Mouse (Mus musculus) myocyte (in vitro differentiated cells): ENCODE data around the gene Esrrg. TPM values are rescaled to one million over a fixed set of nuclear protein-coding genes. Genes with fewer than 3 reads are reported as not detected.

Experiments
- H3K27me3 ChIP-seq: one replicate; pipeline ENCODE4 v1.6.1; 2011; ENCODE audit not compliant: control insufficient read depth, insufficient read depth, insufficient read length
- H3K36me3 ChIP-seq: one replicate; pipeline ENCODE4 v1.6.1; 2011; ENCODE audit not compliant: control insufficient read depth, insufficient read depth
- H3K4me2 ChIP-seq: one replicate; pipeline ENCODE4 v1.6.1; 2011; ENCODE audit warnings: low read depth, control low read depth
- H3K4me3 ChIP-seq: one replicate; pipeline ENCODE4 v1.5.1; 2011; ENCODE audit warnings: mild to moderate bottlenecking, control low read depth, moderate library complexity
- H3K79me2 ChIP-seq: one replicate; pipeline ENCODE4 v1.6.1; 2011; ENCODE audit not compliant: control insufficient read depth, insufficient read depth
- H3ac ChIP-seq: one replicate; pipeline ENCODE4 v1.6.1; 2011; ENCODE audit not compliant: control insufficient read depth, insufficient read length
- CEBPB ChIP-seq: IDR thresholded peaks from 2 replicates; pipeline ENCODE4 v1.6.1; 2011; ENCODE audit warnings: mild to moderate bottlenecking, moderate library complexity; ENCODE audit not compliant: poor library complexity, insufficient read depth, severe bottlenecking
- E2F4 ChIP-seq: IDR thresholded peaks from one replicate; pipeline ENCODE4 v1.6.1; 2011; ENCODE audit warnings: mild to moderate bottlenecking, control low read depth, moderate library complexity; ENCODE audit not compliant: insufficient read depth
- MAX ChIP-seq: IDR thresholded peaks from one replicate; pipeline ENCODE4 v1.6.1; 2011; ENCODE audit warnings: low read depth, mild to moderate bottlenecking, control low read depth
- MYOD1 ChIP-seq, 3 experiments: IDR thresholded peaks; one replicate each; pipeline ENCODE4 v1.6.1; 2011; ENCODE audit warnings: control low read depth in 2 of 3, low read depth in 2 of 3, mild to moderate bottlenecking in 2 of 3, moderate library complexity in 1 of 3; ENCODE audit not compliant: insufficient read length in 2 of 3, control insufficient read depth in 1 of 3
- MYOG ChIP-seq, 3 experiments: IDR thresholded peaks; one replicate each; pipeline ENCODE4 v1.6.1; 2011; ENCODE audit warnings: control low read depth in 2 of 3, low read depth in 2 of 3, mild to moderate bottlenecking in 2 of 3; ENCODE audit not compliant: insufficient read length in 2 of 3, control insufficient read depth in 1 of 3, insufficient read depth in 1 of 3
- POLR2A ChIP-seq: IDR thresholded peaks from one replicate; pipeline ENCODE4 v1.6.1; 2011; ENCODE audit warnings: low read depth, mild to moderate bottlenecking, control low read depth, moderate library complexity; ENCODE audit not compliant: insufficient read length
- POLR2AphosphoS2 ChIP-seq: IDR thresholded peaks from one replicate; pipeline ENCODE4 v1.6.1; 2011; ENCODE audit warnings: low read depth, control low read depth; ENCODE audit not compliant: insufficient read length
- REST ChIP-seq: IDR thresholded peaks from one replicate; pipeline ENCODE4 v1.6.1; 2011; ENCODE audit warnings: mild to moderate bottlenecking, control low read depth, moderate library complexity; ENCODE audit not compliant: insufficient read depth, insufficient read length
- SRF ChIP-seq: IDR thresholded peaks from one replicate; pipeline ENCODE4 v1.6.1; 2011; ENCODE audit warnings: low read depth; ENCODE audit not compliant: control insufficient read depth, insufficient read length
- TCF12 ChIP-seq: IDR thresholded peaks from one replicate; pipeline ENCODE4 v1.6.1; 2011; ENCODE audit warnings: mild to moderate bottlenecking, control low read depth; ENCODE audit not compliant: poor library complexity, insufficient read depth, severe bottlenecking
- TCF3 ChIP-seq: IDR thresholded peaks from one replicate; pipeline ENCODE4 v1.6.1; 2011; ENCODE audit warnings: low read depth, control low read depth; ENCODE audit not compliant: insufficient read length
- USF1 ChIP-seq: IDR thresholded peaks from one replicate; pipeline ENCODE4 v1.6.1; 2011; ENCODE audit warnings: low read depth, mild to moderate bottlenecking, control low read depth, moderate library complexity
- polyA plus RNA-seq: library from polyadenylated mRNA; unstranded; fragments of >200 nt; fragmentation: generic; extraction: Trizol; gene quantifications from one replicate; pipeline ENCODE4 v1.2.1, GENCODE M21; 2012; ENCODE audit warnings: missing spikeins

The Esrrg gene
- polyA plus RNA-seq, result 0.20 TPM

DNA sequence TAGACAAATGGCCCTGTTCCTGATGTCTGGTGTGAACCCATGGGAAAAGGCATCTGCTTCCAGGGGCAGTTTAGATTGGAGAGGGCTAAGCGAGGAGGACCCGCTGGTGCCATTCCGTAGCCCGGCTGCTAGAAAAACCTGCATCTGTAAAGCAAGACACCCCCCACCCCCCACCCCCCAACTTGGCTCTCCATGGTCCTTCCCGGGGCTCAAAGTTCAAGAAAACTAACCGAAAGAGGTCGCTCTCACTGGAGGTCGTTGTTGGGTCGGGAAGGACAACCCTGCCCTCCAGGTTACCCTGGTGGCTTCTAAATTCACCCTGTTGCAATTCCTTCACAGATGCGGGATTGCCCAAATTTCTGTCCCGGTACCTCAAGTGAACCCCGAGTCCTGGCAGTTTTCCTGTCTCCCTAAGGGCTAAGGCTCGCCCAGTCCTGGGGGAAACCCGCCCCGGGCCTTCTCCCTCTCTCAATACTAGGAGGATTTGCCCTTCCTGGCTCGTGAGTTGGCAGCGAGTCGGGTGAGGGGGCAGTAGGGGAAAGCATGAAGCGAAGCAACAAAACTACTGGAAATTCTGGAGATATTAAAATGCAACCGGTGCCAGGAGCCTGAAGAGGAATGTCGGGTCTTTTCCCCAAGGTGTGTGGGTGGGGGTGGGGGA lies at the start of gene Esrrg:
Esrrg (plus strand) TSS at position 531 of the 661 bp plus-strand sequence.
- Histone ChIP-seq H3K27me3 (no peaks in the 10 kb centered on the region), H3K36me3 (no peaks in the 10 kb centered on the region), H3K79me2 (no peaks in the 10 kb centered on the region), H3K4me3 (no peak within 1 kb of the TSS), H3K4me2 (no peak within 1 kb of the TSS), H3ac (no peak within 1 kb of the TSS)
- no peak for TF ChIP-seq USF1
- no peak for TF ChIP-seq SRF
- no peak for TF ChIP-seq POLR2A
- no peak for TF ChIP-seq TCF3
- TF ChIP-seq REST, result no peak
- no peak for TF ChIP-seq MAX
- no peak for TF ChIP-seq POLR2AphosphoS2
- TF ChIP-seq CEBPB, result no peak
- TF ChIP-seq TCF12, result no peak
- no peak for TF ChIP-seq E2F4
- TF ChIP-seq MYOD1 (IDR thresholded peaks at IDR 0.05; ENCODE audit: control insufficient read depth in 1 of 3, insufficient read length in 2 of 3, low read depth in 2 of 3), result no peak
- TF ChIP-seq MYOG (IDR thresholded peaks at IDR 0.05; ENCODE audit: control insufficient read depth in 1 of 3, insufficient read depth in 1 of 3, insufficient read length in 2 of 3, low read depth in 2 of 3), result no peak

- Histone ChIP-seq H3K4me2 (no peak overlapping the region), H3ac (no peak overlapping the region), H3K27me3 (no peaks in the 10 kb centered on the region), H3K4me3 (no peak overlapping the region), H3K79me2 (no peaks in the 10 kb centered on the region), H3K36me3 (no peaks in the 10 kb centered on the region)
- TF ChIP-seq USF1 (no peak), MYOG (IDR thresholded peaks at IDR 0.05; ENCODE audit: control insufficient read depth in 1 of 3, insufficient read depth in 1 of 3, insufficient read length in 2 of 3, low read depth in 2 of 3) (no peak), SRF (no peak), REST (no peak), CEBPB (no peak), E2F4 (no peak), TCF3 (no peak)
These were observed 24.6 kb upstream of the Esrrg start for GRCm38 (mm10) chr1:187583982-187584381.

DNA sequence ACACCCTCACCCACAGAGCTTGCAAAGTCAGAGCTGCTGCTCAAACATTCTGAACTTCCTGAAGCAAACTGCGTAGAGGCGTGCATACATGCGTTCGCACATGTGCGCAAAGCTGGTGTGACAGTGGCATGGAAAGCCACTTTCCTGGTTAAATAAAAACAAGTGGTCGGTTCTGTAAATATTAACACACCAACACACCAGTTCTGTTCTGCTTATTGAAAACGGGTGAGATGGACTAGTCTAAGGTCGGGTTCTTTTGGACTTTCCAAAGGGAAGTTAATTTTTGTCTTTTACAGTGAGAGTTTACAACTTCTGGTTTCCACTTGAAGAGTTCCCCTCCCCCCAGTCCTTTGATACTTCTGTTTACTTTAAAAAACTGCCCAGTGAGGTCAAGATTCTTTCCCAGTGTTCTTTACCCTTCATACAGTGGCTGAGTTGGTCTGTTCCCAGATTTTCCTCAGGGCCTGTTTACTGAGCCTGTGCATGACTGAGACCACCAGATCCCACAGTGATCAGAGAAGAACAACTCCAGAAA lies 22.0 kb upstream of the Esrrg start:
- Histone ChIP-seq H3ac (no peak overlapping the region), H3K36me3 (no peaks in the 10 kb centered on the region), H3K79me2 (no peaks in the 10 kb centered on the region), H3K4me2 (no peak overlapping the region), H3K27me3 (no peaks in the 10 kb centered on the region), H3K4me3 (no peak overlapping the region)
- no peak for TF ChIP-seq POLR2A
- TF ChIP-seq CEBPB, result no peak
- no peak for TF ChIP-seq MYOG (IDR thresholded peaks at IDR 0.05; ENCODE audit: control insufficient read depth in 1 of 3, insufficient read depth in 1 of 3, insufficient read length in 2 of 3, low read depth in 2 of 3)
- no peak for TF ChIP-seq E2F4
- no peak for TF ChIP-seq TCF3
- no peak for TF ChIP-seq USF1
- no peak for TF ChIP-seq MAX
- TF ChIP-seq POLR2AphosphoS2, result no peak
- no peak for TF ChIP-seq SRF
- TF ChIP-seq REST, result no peak
- no peak for TF ChIP-seq MYOD1 (IDR thresholded peaks at IDR 0.05; ENCODE audit: control insufficient read depth in 1 of 3, insufficient read length in 2 of 3, low read depth in 2 of 3)
- no peak for TF ChIP-seq TCF12

GRCm38 (mm10) chr1:187602942-187603341 lies 5.6 kb upstream of the Esrrg start:
- Histone ChIP-seq H3K4me3 (no peak overlapping the region), H3K36me3 (no peaks in the 10 kb centered on the region), H3K27me3 (no peaks in the 10 kb centered on the region), H3K4me2 (no peak overlapping the region), H3K79me2 (no peaks in the 10 kb centered on the region), H3ac (no peak overlapping the region)
- TF ChIP-seq CEBPB (no peak), POLR2A (no peak), TCF12 (no peak), MYOG (IDR thresholded peaks at IDR 0.05; ENCODE audit: control insufficient read depth in 1 of 3, insufficient read depth in 1 of 3, insufficient read length in 2 of 3, low read depth in 2 of 3) (no peak), USF1 (no peak), MYOD1 (IDR thresholded peaks at IDR 0.05; ENCODE audit: control insufficient read depth in 1 of 3, insufficient read length in 2 of 3, low read depth in 2 of 3) (no peak), MAX (no peak), SRF (no peak), E2F4 (no peak), REST (no peak), POLR2AphosphoS2 (no peak), TCF3 (no peak)
